In genomic region chr2:9880271-9880670, GRCm38 (mm10) we compare ENCODE assay signal across 10 mouse cellular contexts. TPM values are rescaled to one million over a fixed set of nuclear protein-coding genes. Genes with fewer than 3 reads are reported as not detected.
A peak's percentile ranks its signal among the peaks of the same experiment; 100 is the strongest.
DNase-seq lines count a peak whose midpoint lies in the region; ATAC-seq and TF ChIP-seq lines count a peak whose summit lies in the region.
"Had no signal": no experiment of that assay in that cellular context is flagged by ENCODE, and none has a peak within 500 bp of the region (broad histone marks: within the 10 kb centered on the region; RNA-seq: fewer than 3 reads in every experiment).

No protein-coding gene starts in this region.

- DNase-seq in forebrain, embryonic 11.5 days (ENCODE audit: low spot score) = peak; percentile 48
- DNase-seq in lung, embryonic 14.5 days = no peak
- DNase-seq in lung, postnatal 4 days = no peak
- no peak for DNase-seq in limb, embryonic 10.5 days (ENCODE audit: low spot score)
- no peak for DNase-seq in B cell, adult 2 months
- no peak for DNase-seq in left cerebral cortex, adult 18-20 months (ENCODE audit: low spot score in 2 of 2)

- ATAC-seq in forebrain, embryonic 11.5 days (replicated peaks; ENCODE audit: low FRiP score) = no peak
- no peak for ATAC-seq in forebrain, embryonic 13.5 days
- ATAC-seq in lung, embryonic 14.5 days (ENCODE audit: insufficient read depth) = no peak

- no peak overlapping the region for H3K4me3 ChIP-seq in forebrain, embryonic 11.5 days (ENCODE audit: low read depth, low read length)
- no peak overlapping the region for H3K4me3 ChIP-seq in forebrain, embryonic 13.5 days
- H3K4me3 ChIP-seq in lung, embryonic 14.5 days (ENCODE audit: low read depth, low read length) = no peak overlapping the region
- H3K4me3 ChIP-seq in limb, embryonic 10.5 days = peak overlapping the region; percentile 58; the same call in 1 of the 2 replicates
- peak overlapping the region; percentile 74 for H3K4me3 ChIP-seq in myocyte

- TF ChIP-seq CTCF in lung, embryonic 14.5 days (IDR thresholded peaks at IDR 0.05; ENCODE audit: low read depth) = no peak

- H3K36me3 ChIP-seq in forebrain, embryonic 11.5 days (ENCODE audit: control insufficient read depth, insufficient read depth, low read length) = no peaks in the 10 kb centered on the region
- H3K36me3 ChIP-seq in forebrain, embryonic 13.5 days (ENCODE audit: poor library complexity, severe bottlenecking) = no peaks in the 10 kb centered on the region
- H3K36me3 ChIP-seq in lung, embryonic 14.5 days (ENCODE audit: insufficient read depth) = no peaks in the 10 kb centered on the region
- no peaks in the 10 kb centered on the region for H3K36me3 ChIP-seq in limb, embryonic 10.5 days
- H3K36me3 ChIP-seq in myocyte (ENCODE audit: control insufficient read depth, insufficient read depth) = no peaks in the 10 kb centered on the region

- peaks cover 89% of the 10 kb centered on the region for H3K27me3 ChIP-seq in forebrain, embryonic 11.5 days (ENCODE audit: control insufficient read depth, insufficient read depth, low read length)
- H3K27me3 ChIP-seq in forebrain, embryonic 13.5 days = peaks cover 100% of the 10 kb centered on the region
- H3K27me3 ChIP-seq in lung, embryonic 14.5 days (ENCODE audit: insufficient read depth, low read length) = peaks cover 82% of the 10 kb centered on the region
- peaks cover 89% of the 10 kb centered on the region for H3K27me3 ChIP-seq in limb, embryonic 10.5 days (ENCODE audit: low read depth, poor library complexity, severe bottlenecking)
- no peaks in the 10 kb centered on the region for H3K27me3 ChIP-seq in myocyte (ENCODE audit: control insufficient read depth, insufficient read depth, insufficient read length)

- no peak overlapping the region for H3K27ac ChIP-seq in forebrain, embryonic 11.5 days (ENCODE audit: low read depth, low read length)
- no peak overlapping the region for H3K27ac ChIP-seq in forebrain, embryonic 13.5 days
- H3K27ac ChIP-seq in lung, embryonic 14.5 days (ENCODE audit: low read depth) = no peak overlapping the region
- H3K27ac ChIP-seq in limb, embryonic 10.5 days = no peak overlapping the region

- H3K9me3 ChIP-seq in forebrain, embryonic 11.5 days (ENCODE audit: control insufficient read depth, low read length) = no peaks in the 10 kb centered on the region
- no peaks in the 10 kb centered on the region for H3K9me3 ChIP-seq in forebrain, embryonic 13.5 days (replicated peaks)
- H3K9me3 ChIP-seq in lung, embryonic 14.5 days (ENCODE audit: low read depth, low read length) = no peaks in the 10 kb centered on the region
- H3K9me3 ChIP-seq in limb, embryonic 10.5 days (replicated peaks) = no peaks in the 10 kb centered on the region

- no peak for TF ChIP-seq POLR2A in myocyte (IDR thresholded peaks at IDR 0.05; ENCODE audit: insufficient read length, low read depth)

- H3K4me2 ChIP-seq in forebrain, embryonic 11.5 days (ENCODE audit: low read depth, low read length, severe bottlenecking) = no peak overlapping the region
- no peak overlapping the region for H3K4me2 ChIP-seq in forebrain, embryonic 13.5 days
- peak overlapping the region; percentile 98 for H3K4me2 ChIP-seq in lung, embryonic 14.5 days
- H3K4me2 ChIP-seq in myocyte (ENCODE audit: low read depth) = peak overlapping the region; percentile 67

- H3K9ac ChIP-seq in forebrain, embryonic 11.5 days (ENCODE audit: low read length) = no peak overlapping the region
- H3K9ac ChIP-seq in forebrain, embryonic 13.5 days = no peak overlapping the region
- no peak overlapping the region for H3K9ac ChIP-seq in lung, embryonic 14.5 days

- H3K4me1 ChIP-seq in forebrain, embryonic 11.5 days (replicated peaks; ENCODE audit: control insufficient read depth, insufficient read depth, low read length) = peaks cover 15% of the 10 kb centered on the region; the same call in 1 of the 2 replicates
- H3K4me1 ChIP-seq in forebrain, embryonic 13.5 days = peaks cover 31% of the 10 kb centered on the region
- H3K4me1 ChIP-seq in lung, embryonic 14.5 days (ENCODE audit: insufficient read depth) = peaks cover 7% of the 10 kb centered on the region; the same call in 1 of the 2 replicates
- H3K4me1 ChIP-seq in limb, embryonic 10.5 days = peaks cover 66% of the 10 kb centered on the region

- under 1% methylated on average over 11 of the region's 11 CpGs for WGBS in forebrain, embryonic 11.5 days
- WGBS in forebrain, embryonic 13.5 days = 3% methylated on average over 11 of the region's 11 CpGs
- 8% methylated on average over 11 of the region's 11 CpGs for WGBS in lung, embryonic 14.5 days
- WGBS in limb, embryonic 10.5 days = 4% methylated on average over 11 of the region's 11 CpGs

- H3ac ChIP-seq in myocyte (ENCODE audit: control insufficient read depth, insufficient read length) = no peak overlapping the region

- H3K79me2 ChIP-seq in myocyte (ENCODE audit: control insufficient read depth, insufficient read depth) = peaks cover 8% of the 10 kb centered on the region

TF ChIP-seq in myocyte, 11 proteins besides CTCF, POLR2A, EP300 and RAD21:
- TF ChIP-seq MAX (IDR thresholded peaks at IDR 0.05; ENCODE audit: low read depth) = no peak
- no peak for TF ChIP-seq POLR2AphosphoS2 (IDR thresholded peaks at IDR 0.05; ENCODE audit: insufficient read length, low read depth)
- TF ChIP-seq SRF (IDR thresholded peaks at IDR 0.05; ENCODE audit: control insufficient read depth, insufficient read length, low read depth) = no peak
- no peak for TF ChIP-seq MYOG (IDR thresholded peaks at IDR 0.05; ENCODE audit: control insufficient read depth in 1 of 3, insufficient read depth in 1 of 3, insufficient read length in 2 of 3, low read depth in 2 of 3)
- no peak for TF ChIP-seq CEBPB (IDR thresholded peaks at IDR 0.05; ENCODE audit: insufficient read depth, poor library complexity, severe bottlenecking)
- no peak for TF ChIP-seq TCF12 (IDR thresholded peaks at IDR 0.05; ENCODE audit: insufficient read depth, poor library complexity, severe bottlenecking)
- TF ChIP-seq USF1 (IDR thresholded peaks at IDR 0.05; ENCODE audit: low read depth) = no peak
- no peak for TF ChIP-seq MYOD1 (IDR thresholded peaks at IDR 0.05; ENCODE audit: control insufficient read depth in 1 of 3, insufficient read length in 2 of 3, low read depth in 2 of 3)
- no peak for TF ChIP-seq REST (IDR thresholded peaks at IDR 0.05; ENCODE audit: insufficient read depth, insufficient read length)
- no peak for TF ChIP-seq E2F4 (IDR thresholded peaks at IDR 0.05; ENCODE audit: insufficient read depth)
- no peak for TF ChIP-seq TCF3 (IDR thresholded peaks at IDR 0.05; ENCODE audit: insufficient read length, low read depth)
TF ChIP-seq in myocyte: peak in this region for 0.

RNA-seq across cellular contexts. Expression of gene 4930412O13Rik, which starts 0.8 kb away (rescaled TPM):
- polyA plus RNA-seq in forebrain, embryonic 11.5 days (2014; fragmentation: Nextera tagmentation; extraction: Ambion mirVana) = not detected in 2 replicates
- polyA plus RNA-seq in forebrain, embryonic 13.5 days (2015; fragmentation: Nextera tagmentation; extraction: Ambion mirVana) = not detected in 2 replicates
- not detected in 2 replicates for polyA plus RNA-seq in lung, embryonic 14.5 days (2014; fragmentation: Nextera tagmentation; extraction: Ambion mirVana)
- polyA plus RNA-seq in limb, embryonic 10.5 days (2016; fragmentation: Nextera tagmentation; extraction: Ambion mirVana) = 0.46 and 0.55 TPM in 2 replicates
- not detected for polyA plus RNA-seq in myocyte (2012; fragmentation: generic; extraction: Trizol)
- total RNA-seq in left cerebral cortex, adult 18-20 months (2021) = not detected
- total RNA-seq: common myeloid progenitor, adult 5-6 weeks had no signal
- polyA plus RNA-seq: stomach, embryonic 14.5 days had no signal

RNA-seq across cellular contexts. Expression of gene 9230102O04Rik, which starts 9.1 kb away (rescaled TPM):
- not detected in 2 replicates for polyA plus RNA-seq in forebrain, embryonic 11.5 days (2014; fragmentation: Nextera tagmentation; extraction: Ambion mirVana)
- not detected in 2 replicates for polyA plus RNA-seq in forebrain, embryonic 13.5 days (2015; fragmentation: Nextera tagmentation; extraction: Ambion mirVana)
- not detected in 2 replicates for polyA plus RNA-seq in lung, embryonic 14.5 days (2014; fragmentation: Nextera tagmentation; extraction: Ambion mirVana)
- polyA plus RNA-seq in limb, embryonic 10.5 days (2016; fragmentation: Nextera tagmentation; extraction: Ambion mirVana) = 0.39 TPM in 1 of 2 replicates, not detected in the other
- polyA plus RNA-seq in myocyte (2012; fragmentation: generic; extraction: Trizol) = not detected
- not detected for total RNA-seq in left cerebral cortex, adult 18-20 months (2021)
- total RNA-seq: common myeloid progenitor, adult 5-6 weeks had no signal
- polyA plus RNA-seq: stomach, embryonic 14.5 days had no signal

RNA-seq across cellular contexts. Expression of gene Gata3, which starts 9.6 kb away (rescaled TPM):
- 3.4 and 4.2 TPM in 2 replicates for polyA plus RNA-seq in forebrain, embryonic 11.5 days (2014; fragmentation: Nextera tagmentation; extraction: Ambion mirVana)
- polyA plus RNA-seq in forebrain, embryonic 13.5 days (2015; fragmentation: Nextera tagmentation; extraction: Ambion mirVana) = 1.4 and 3.3 TPM in 2 replicates
- polyA plus RNA-seq in lung, embryonic 14.5 days (2014; fragmentation: Nextera tagmentation; extraction: Ambion mirVana) = 2.9 and 3.4 TPM in 2 replicates
- polyA plus RNA-seq in limb, embryonic 10.5 days (2016; fragmentation: Nextera tagmentation; extraction: Ambion mirVana) = 6.3 and 6.5 TPM in 2 replicates
- polyA plus RNA-seq in myocyte (2012; fragmentation: generic; extraction: Trizol) = 3.7 TPM
- total RNA-seq in left cerebral cortex, adult 18-20 months (2021) = not detected

Comparison
In these comparisons a context has a peak if more than half of its experiments do, and no peak if none do; other contexts are left out.
1. H3K4me2 ChIP-seq: peak in lung, embryonic 14.5 days (single experiment) and myocyte (single experiment); none in forebrain, embryonic 11.5 days (single experiment) and forebrain, embryonic 13.5 days (single experiment).
2. H3K4me3 ChIP-seq: peak in limb, embryonic 10.5 days (single experiment) and myocyte (single experiment); none in forebrain, embryonic 11.5 days (single experiment), forebrain, embryonic 13.5 days (single experiment) and lung, embryonic 14.5 days (single experiment).